Mouse (Mus musculus) Patski (cell line): ENCODE results near the gene Sec13. TPM values are rescaled to one million over a fixed set of nuclear protein-coding genes. Genes with fewer than 3 reads are reported as not detected.

Source experiments
- ATAC-seq: fragments of 100-300 bp; one replicate; pipeline ENCODE4 v1.8.0; 2021
- CTCF ChIA-PET: fragments of 350-600 bp; sonication (Branson Sonifier 250); formaldehyde crosslinking; loops from one replicate; lab custom pipeline; 2022; ENCODE audit warnings: inconsistent platforms; lab: Charles Lee
- POLR2A ChIA-PET: fragments of 350-600 bp; sonication (Branson Sonifier 250); formaldehyde crosslinking; loops from one replicate; lab custom pipeline; 2022; ENCODE audit warnings: antibody characterized with exemption, inconsistent platforms; lab: Charles Lee
- DNase-seq: peaks from one replicate; pipeline ENCODE4 v3.0.0-alpha.2; 2011; ENCODE audit warnings: low read depth, low spot score
- H3K27me3 ChIP-seq: fragments of 371-371 bp; one replicate; pipeline ENCODE4 v1.5.1; 2021
- CTCF ChIP-seq: fragments of 100-300 bp; IDR thresholded peaks from one replicate; pipeline ENCODE4 v1.5.1; 2021
- in situ Hi-C: fragments of 300-500 bp; cut with MboI; formaldehyde crosslinking; loops from 3 replicates; pipeline ENCODE4 v1.11.1; 2018; ENCODE audit warnings: low pct_unique_long_range_greater_than_20kb, mixed read lengths
- polyA plus RNA-seq: library from polyadenylated mRNA; unstranded; gene quantifications from one replicate; pipeline ENCODE4 v1.2.3, GENCODE M21; 2021

The Sec13 gene
- polyA plus RNA-seq = 181 TPM

DNA sequence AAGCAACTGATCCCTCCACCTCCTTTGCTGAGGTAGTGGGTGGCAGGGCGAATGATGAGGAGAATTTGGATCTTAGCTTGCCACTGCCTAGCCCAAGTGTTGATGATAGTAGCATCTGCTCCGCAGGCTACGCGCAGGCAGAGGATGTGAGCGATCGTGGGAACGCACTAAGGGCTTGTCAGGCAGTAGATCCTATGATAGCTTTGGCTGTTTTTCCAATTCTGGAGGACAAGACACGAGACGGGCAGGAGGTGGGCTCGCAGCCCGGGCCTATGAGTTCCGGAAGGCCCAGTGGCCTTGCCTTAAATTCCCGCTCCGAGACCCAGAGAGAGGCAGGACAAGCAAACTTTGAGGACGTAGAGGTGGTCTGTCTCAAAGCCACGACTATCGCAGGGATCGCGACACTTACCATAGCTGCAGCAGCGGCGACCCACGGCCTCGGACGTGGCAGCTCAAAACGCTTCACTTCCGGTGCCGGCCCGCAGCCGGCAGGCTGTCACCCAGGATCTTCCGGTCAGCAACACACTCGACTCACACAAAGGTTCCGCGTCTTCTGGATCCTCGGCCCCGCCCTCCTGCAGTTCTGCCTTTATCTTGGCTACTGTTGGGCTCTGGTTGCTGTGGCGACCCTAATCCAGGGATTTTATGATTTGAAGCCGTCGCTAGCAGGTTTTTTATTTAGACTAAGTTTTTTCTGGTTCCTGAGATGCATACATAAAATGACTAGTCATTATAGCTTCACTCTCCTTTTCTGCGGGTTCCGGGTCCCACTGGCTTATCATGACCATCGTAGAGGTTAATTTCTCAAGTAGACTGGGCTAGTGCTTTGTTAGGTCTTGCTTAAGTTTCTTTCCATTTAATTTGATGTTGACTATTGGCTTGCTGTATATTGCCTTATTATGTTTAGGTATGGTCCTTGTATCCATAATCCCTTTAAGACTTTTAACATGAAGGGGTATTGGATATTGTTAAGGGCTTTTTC is at the start of gene Sec13:
TSS of gene Sec13 (minus strand) at position 508 of the 982 bp plus-strand sequence.
- CTCF ChIA-PET = interaction anchor here (1.2 kb wide), 1 partner anchor 10 kb away, joined by 3 read pairs; no protein-coding TSS in a partner anchor
- in situ Hi-C loops = no loop called here
- POLR2A ChIA-PET = no interaction called here
- ATAC-seq (peak; percentile 76), DNase-seq (peak; percentile 31)
- no peak for TF ChIP-seq CTCF
- peaks cover 30% of the 10 kb centered on the region for H3K27me3 ChIP-seq

GRCm38 (mm10) chr6:113787459-113787968 is 47.0 kb upstream of the Sec13 start:
- in situ Hi-C loops = no loop called here
- ATAC-seq = no peak
- TF ChIP-seq CTCF = no peak

GRCm38 (mm10) chr6:113785658-113786057 is 45.1 kb upstream of the Sec13 start:
- ATAC-seq (no peak), DNase-seq (no peak)
- CTCF ChIA-PET = no interaction called here
- in situ Hi-C loops = no loop called here
- H3K27me3 ChIP-seq = peaks cover 40% of the 10 kb centered on the region
- POLR2A ChIA-PET = no interaction called here
- no peak for TF ChIP-seq CTCF

More at GRCm38 (mm10) chr6:113787459-113787968, 47.0 kb upstream of the Sec13 start:
- no peak for DNase-seq
- POLR2A ChIA-PET = no interaction called here
- CTCF ChIA-PET = no interaction called here
- H3K27me3 ChIP-seq = peaks cover 47% of the 10 kb centered on the region

DNA sequence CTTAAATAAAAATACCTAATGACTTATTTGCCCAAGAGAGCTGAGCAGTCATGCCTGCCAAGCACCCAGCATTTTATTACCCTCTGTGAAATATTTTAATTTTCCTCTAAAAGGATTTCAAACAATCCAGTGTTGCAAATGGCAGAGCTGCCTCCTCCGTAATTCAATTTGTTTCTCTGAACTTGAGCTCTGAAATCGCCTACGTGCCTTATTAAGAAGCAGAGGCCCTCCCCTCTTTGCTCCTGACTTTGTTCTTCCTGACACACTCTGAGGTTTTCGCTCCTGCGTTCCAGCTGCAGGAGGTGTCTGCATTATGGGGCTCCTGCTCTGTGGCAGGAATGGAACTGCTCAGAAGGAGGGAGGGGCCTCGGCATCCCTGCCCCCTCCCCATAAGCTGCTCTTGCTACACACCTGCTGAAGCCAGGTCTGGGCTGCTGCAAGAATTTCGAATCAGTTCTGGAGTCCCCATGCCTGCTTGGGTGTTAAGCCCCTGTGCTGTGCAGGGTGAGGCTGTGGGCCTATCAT is 37.7 kb upstream of the Sec13 start:
- ChIA-PET CTCF (no interaction called here), POLR2A (no interaction called here)
- in situ Hi-C loops = no loop called here
- DNase-seq (no peak), ATAC-seq (no peak)
- TF ChIP-seq CTCF = no peak
- no peaks in the 10 kb centered on the region for H3K27me3 ChIP-seq

- ChIA-PET CTCF (no interaction called here), POLR2A (no interaction called here)
- no peak for DNase-seq
- H3K27me3 ChIP-seq = peaks cover 11% of the 10 kb centered on the region
- in situ Hi-C loops = loop anchor here (10.0 kb wide), 1 partner anchor 136 kb away; no protein-coding TSS in a partner anchor
- no peak for TF ChIP-seq CTCF
- no peak for ATAC-seq
These were observed 28.3 kb upstream of the Sec13 start for GRCm38 (mm10) chr6:113768804-113769203.

GRCm38 (mm10) chr6:113761644-113762043 is 21.1 kb upstream of the Sec13 start:
- TF ChIP-seq CTCF = no peak
- ChIA-PET POLR2A (no interaction called here), CTCF (interaction anchor here (0.9 kb wide), 1 partner anchor 12 kb away, joined by 3 read pairs; no protein-coding TSS in a partner anchor)
- DNase-seq (peak; percentile 15), ATAC-seq (no peak)
- in situ Hi-C loops = loop anchor here (5.0 to 10.0 kb wide), 2 partner anchors 143 to 311 kb away; no protein-coding TSS in a partner anchor
- H3K27me3 ChIP-seq = peaks cover 37% of the 10 kb centered on the region

DNA sequence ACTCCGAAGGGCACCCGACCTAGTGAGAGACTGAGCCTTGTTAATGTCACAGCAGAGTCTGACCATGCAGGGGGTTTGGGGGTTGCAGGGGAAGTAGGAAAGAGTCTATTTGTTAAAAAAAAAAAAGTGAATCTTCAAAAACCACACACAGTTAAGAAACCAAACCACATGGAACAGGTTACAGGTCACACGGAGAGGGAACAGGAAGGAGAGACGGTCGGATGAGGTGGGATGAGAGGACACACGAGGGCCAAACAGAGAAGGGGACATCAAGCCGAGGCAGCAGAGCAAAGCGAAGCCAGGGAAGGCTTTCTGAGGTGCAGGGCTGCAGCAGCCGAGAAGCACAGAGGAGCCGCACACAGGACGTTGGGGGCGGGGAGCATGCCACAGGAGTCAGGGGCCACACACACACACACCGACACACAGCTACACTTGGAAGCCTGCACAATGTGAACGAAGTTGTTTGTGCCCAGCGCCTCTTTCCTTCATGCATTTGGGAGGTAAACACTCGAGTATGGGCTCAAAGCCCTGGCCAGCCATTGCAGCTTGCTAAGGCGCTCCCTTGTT is 8.7 kb upstream of the Sec13 start:
- no peak for ATAC-seq
- in situ Hi-C loops = no loop called here
- no peak for DNase-seq
- no peak for TF ChIP-seq CTCF
- POLR2A ChIA-PET = no interaction called here
- H3K27me3 ChIP-seq = peaks cover 53% of the 10 kb centered on the region
- CTCF ChIA-PET = interaction anchor here (1.2 kb wide), 1 partner anchor 13 kb away, joined by 3 read pairs; no protein-coding TSS in a partner anchor

- H3K27me3 ChIP-seq = peaks cover 62% of the 10 kb centered on the region
- no peak for DNase-seq
- ChIA-PET POLR2A (no interaction called here), CTCF (no interaction called here)
- in situ Hi-C loops = no loop called here
- no peak for TF ChIP-seq CTCF
- no peak for ATAC-seq
These were observed 7.8 kb upstream of the Sec13 start for GRCm38 (mm10) chr6:113748351-113748750.

- in situ Hi-C loops = no loop called here
- POLR2A ChIA-PET = no interaction called here
- DNase-seq = no peak
- CTCF ChIA-PET = no interaction called here
- no peak for ATAC-seq
- no peak for TF ChIP-seq CTCF
- H3K27me3 ChIP-seq = peaks cover 69% of the 10 kb centered on the region
These were observed 6.7 kb upstream of the Sec13 start for GRCm38 (mm10) chr6:113747284-113747683.

GRCm38 (mm10) chr6:113745117-113745516 is 4.6 kb upstream of the Sec13 start:
- in situ Hi-C loops = no loop called here
- ATAC-seq = no peak
- POLR2A ChIA-PET = no interaction called here
- CTCF ChIA-PET = no interaction called here
- no peak for TF ChIP-seq CTCF
- peaks cover 62% of the 10 kb centered on the region for H3K27me3 ChIP-seq
- no peak for DNase-seq
